Mouse (Mus musculus) heart, postnatal 25 days (tissue): Measurements from ENCODE around the gene Atxn10. TPM values are rescaled to one million over a fixed set of nuclear protein-coding genes. Genes with fewer than 3 reads are reported as not detected.

Experiments
- DNase-seq: peaks from one replicate; pipeline ENCODE4 v3.0.0; 2022; ENCODE audit warnings: low spot score
- intact Hi-C: fragments of 180-260 bp; cut with DNase I; formaldehyde crosslinking; loops from one replicate; pipeline ENCODE4 v1.15.1; 2025
- total RNA-seq, 2 experiments: library from RNA; stranded (reverse); gene quantifications; 2 replicates each; pipeline ENCODE4 v1.2.3; 2021

Gene Atxn10
- total RNA-seq, 2 experiments from 2014 or later: 73.8 to 84.8 TPM

DNA sequence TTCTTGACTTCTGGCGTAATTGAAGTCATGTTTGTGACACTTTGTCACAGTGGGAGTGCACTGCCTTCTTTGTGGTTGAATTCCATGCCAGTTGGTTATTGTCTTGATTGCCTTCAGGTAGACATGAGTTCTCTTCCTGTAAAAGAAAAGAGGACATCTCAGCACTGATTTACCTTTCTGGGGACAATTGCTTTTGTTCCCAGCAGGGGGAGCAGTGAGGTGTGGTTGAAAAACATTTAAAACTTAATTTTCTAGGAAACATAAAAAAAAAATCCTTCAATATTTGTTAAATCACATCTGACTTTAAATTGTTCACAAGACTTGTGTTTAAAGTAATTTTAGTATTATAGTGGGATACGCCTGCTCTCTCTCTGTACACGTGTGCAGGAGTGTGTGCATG lies 52.7 kb downstream of the Atxn10 start:
- no peak for DNase-seq
- intact Hi-C loops: loop anchor here (5.0 kb wide), 1 partner anchor 194 kb away; the partner anchor contains the start of gene Wnt7b

- DNase-seq: no peak
Observed at GRCm38 (mm10) chr15:85389915-85390314, 53.9 kb downstream of the Atxn10 start.

DNA sequence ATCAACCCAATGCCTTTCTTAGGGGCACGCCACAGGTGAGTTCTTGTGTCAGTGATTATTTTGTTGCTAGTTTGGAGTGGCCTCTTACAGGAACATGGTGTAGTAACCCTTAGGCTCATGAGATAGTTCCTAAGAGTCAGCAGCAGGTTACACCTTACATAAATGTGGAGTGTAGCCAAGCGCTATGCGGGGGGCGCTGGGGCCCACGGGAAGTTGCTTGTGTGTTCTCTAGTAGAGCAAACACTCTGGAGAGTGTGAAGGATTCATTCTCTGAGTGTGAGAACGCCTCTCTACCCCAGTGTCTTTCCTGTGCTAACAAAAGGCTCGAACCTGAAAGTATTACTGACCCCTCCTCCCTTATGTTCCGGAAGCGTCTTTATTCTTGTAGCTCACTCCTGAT lies 59.3 kb downstream of the Atxn10 start:
- no peak for DNase-seq
- intact Hi-C loops: no loop called here

More at GRCm38 (mm10) chr15:85389915-85390314, 53.9 kb downstream of the Atxn10 start:
- intact Hi-C loops: loop anchor here (5.0 kb wide), 1 partner anchor 192 kb away; the partner anchor contains the start of gene Wnt7b

DNA sequence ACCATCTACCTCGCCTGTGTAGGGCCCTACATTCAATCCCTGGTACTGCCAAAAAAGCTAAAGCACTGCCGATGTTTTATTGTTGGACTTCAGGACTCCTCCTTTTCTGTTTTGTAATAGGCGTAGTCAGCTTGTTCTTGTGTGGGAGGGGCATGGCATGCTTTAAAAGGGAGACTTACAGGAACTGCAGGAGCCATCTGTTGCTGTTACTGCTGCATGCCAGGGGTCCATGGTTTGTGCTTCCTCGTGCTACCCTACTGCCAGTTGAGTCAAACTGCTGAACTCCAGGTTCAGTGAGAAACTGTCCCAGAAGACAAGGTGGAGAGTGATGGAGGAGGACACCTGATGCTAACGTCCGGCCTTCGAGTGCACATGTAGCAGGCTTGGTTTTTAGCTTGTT lies 65.9 kb downstream of the Atxn10 start:
- DNase-seq: no peak
- intact Hi-C loops: no loop called here

- intact Hi-C loops: no loop called here
- DNase-seq: no peak
Observed at GRCm38 (mm10) chr15:85403256-85403731, 67.2 kb downstream of the Atxn10 start.

GRCm38 (mm10) chr15:85404739-85405138 lies 68.7 kb downstream of the Atxn10 start:
- DNase-seq: no peak
- intact Hi-C loops: no loop called here

DNA sequence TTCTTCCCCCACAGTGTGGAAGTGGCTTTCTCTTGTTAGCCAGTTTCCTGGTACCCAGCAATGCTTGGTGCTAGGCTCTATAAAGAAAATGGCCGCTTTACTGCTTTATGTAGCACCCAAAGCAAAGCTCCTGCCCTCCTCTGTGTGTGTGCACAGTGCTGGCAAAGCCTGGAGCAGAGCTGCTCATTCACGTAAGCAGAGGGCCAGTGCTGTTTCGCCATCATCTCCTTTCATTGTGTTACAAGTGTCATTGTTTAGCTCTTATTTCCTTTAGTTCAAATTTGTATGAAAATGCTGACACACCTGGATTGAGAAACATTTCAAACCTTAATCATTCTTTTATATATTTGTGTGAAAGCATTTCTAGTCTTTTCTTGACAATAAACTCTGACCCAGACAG lies 69.5 kb downstream of the Atxn10 start:
- intact Hi-C loops: no loop called here
- no peak for DNase-seq

DNA sequence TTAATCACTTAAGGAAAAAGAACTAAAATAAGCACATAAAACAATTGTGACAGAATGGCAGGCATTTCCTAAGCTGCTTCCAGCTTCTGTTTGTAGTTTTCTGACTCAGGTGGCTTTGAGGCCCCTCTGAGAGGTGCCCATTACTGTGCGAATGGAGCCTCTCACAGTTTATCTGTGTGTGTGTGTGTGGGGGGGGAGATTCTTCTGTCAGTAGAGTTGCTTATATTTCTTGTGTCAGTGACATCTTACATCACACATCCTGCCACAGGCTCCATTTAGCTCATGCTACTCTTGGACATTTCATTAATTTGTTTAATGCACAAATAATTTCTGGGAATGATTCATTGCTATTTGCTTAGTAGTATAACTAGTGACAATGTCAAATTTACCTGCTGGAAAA lies 70.8 kb downstream of the Atxn10 start:
- intact Hi-C loops: no loop called here
- DNase-seq: no peak

DNA sequence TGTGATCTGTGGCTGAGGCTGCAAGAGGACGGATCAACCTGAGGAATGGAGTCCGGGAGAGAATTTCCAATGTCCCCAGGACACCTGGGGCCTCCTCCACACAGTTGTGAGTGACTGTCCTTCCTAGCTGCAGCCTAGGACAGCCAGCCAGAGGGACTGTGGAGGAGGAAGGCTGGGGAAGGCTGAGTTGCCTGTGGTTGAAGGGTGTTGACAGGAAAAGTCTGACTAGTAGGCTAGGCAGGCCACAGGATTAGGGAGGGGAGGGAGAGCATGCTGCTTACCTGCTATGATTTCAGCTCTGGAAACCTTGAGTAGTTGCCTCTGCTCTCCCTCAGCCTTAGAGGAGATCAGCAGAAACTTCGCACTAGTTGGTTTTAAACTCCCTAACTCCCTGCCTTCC lies 71.3 kb downstream of the Atxn10 start:
- DNase-seq: no peak
- intact Hi-C loops: no loop called here

DNA sequence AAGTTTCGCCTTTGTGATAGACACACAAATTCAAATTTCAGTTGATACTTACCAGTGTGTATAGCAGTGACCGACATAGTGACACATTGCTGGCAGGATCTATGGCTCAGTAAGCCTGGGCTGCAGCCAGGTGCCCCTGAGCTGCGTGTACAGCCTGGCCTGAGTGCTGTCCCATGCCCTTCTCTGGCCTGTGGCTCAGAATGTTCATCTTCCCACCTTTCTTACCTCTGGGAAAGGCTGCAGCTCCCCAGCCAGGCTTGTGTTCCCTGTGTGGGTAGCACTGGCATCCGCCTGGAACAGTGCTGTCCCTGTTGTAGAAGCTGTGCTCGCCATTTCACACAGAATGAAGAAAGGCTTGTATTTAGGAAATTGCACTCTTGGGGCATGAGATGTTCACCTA lies 72.7 kb downstream of the Atxn10 start:
- intact Hi-C loops: no loop called here
- no peak for DNase-seq

- no peak for DNase-seq
- intact Hi-C loops: no loop called here
Observed at GRCm38 (mm10) chr15:85409245-85409783, 73.3 kb downstream of the Atxn10 start.

GRCm38 (mm10) chr15:85409836-85410235 lies 73.8 kb downstream of the Atxn10 start:
- intact Hi-C loops: no loop called here
- no peak for DNase-seq

DNA sequence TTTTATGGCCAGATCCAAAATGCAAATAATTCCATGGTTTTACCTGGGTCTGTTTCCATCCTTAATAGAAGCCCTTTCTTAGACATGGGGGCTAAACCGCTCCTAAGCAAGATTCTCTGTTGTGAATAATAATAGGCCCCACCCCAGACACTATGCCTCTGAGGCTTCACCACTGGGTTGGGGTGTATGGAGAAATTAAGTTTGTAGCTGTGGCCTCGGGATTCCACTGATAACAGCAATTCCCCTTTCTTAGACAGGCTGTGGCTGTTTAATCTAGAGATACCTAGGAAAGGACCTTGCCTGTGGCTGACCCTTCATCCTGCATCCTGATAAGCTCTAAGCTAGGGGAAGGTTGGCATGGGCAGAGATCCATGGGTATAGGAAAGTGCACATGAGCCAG lies 78.6 kb downstream of the Atxn10 start:
- intact Hi-C loops: no loop called here
- no peak for DNase-seq

DNA sequence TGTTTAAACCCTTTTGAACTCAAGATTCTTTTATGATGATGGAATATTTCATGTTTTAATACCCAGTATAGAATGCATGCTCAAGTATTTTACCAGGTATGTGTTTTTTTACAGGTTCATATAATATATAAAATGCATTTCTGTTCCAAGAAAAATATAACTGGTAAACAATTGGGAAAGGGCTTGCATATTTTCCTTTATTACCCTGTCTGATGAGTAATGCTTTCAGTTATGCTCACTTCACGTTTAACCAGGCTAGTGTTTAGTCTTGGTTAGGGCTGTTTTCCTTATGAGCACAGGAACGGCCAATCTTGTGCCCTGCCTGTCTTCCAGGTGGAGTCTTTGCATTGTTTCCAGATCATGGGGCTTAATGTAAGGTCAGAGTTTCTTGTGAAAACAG lies 84.6 kb downstream of the Atxn10 start:
- intact Hi-C loops: no loop called here
- no peak for DNase-seq

GRCm38 (mm10) chr15:85424197-85424596 lies 88.2 kb downstream of the Atxn10 start:
- peak; percentile 34 for DNase-seq
- intact Hi-C loops: no loop called here

DNA sequence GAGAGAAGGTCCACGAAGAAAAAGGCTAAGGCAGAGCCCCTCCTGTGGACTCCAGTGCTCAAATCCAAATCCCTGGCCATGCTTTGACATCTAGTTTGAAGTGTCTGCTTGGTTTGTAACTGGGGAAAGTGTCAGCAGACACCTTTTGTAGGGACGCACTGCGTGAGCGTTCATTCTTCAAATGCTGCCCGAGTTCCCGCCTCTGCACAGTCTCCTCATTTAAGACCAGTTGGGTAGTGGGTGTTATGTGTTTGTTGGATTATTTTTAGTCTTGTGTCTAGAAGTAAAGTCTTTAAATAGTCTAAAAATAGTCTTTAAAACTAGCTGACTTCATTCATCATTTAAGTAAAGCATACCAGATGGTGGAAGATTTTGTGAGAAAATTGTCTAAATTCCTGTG lies 92.1 kb downstream of the Atxn10 start:
- no peak for DNase-seq
- intact Hi-C loops: no loop called here

- intact Hi-C loops: no loop called here
- DNase-seq: no peak
Observed at GRCm38 (mm10) chr15:85442568-85442967, 106.5 kb downstream of the Atxn10 start.

- DNase-seq: no peak
- intact Hi-C loops: no loop called here
Observed at GRCm38 (mm10) chr15:85446652-85447051, 110.6 kb downstream of the Atxn10 start.

GRCm38 (mm10) chr15:85456891-85457290 lies 120.8 kb downstream of the Atxn10 start:
- intact Hi-C loops: no loop called here
- DNase-seq: no peak

GRCm38 (mm10) chr15:85457838-85458237 lies 121.8 kb downstream of the Atxn10 start:
- intact Hi-C loops: no loop called here
- DNase-seq: no peak

DNA sequence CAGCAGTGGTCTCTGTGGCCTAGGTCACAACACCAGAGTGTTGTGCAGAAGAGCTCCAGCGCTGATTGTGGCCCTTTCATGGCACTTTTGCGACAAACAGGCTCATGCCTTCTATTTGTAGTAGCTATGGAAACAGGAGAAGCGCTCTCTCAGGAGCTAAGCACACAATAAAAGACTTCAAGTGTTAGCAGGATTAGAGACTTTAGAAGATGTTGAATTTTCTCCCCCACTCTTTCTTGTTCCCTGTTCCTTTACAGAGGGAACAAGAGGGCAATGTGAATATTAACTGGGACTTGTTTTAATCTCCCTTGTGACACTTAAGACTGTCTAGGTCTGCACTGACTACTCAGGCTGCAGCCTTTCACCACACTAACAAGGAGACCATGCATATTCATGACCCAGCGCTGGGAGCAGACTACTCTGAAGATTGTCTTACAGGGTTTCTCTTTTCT lies 122.6 kb downstream of the Atxn10 start:
- intact Hi-C loops: no loop called here
- DNase-seq: no peak

DNA sequence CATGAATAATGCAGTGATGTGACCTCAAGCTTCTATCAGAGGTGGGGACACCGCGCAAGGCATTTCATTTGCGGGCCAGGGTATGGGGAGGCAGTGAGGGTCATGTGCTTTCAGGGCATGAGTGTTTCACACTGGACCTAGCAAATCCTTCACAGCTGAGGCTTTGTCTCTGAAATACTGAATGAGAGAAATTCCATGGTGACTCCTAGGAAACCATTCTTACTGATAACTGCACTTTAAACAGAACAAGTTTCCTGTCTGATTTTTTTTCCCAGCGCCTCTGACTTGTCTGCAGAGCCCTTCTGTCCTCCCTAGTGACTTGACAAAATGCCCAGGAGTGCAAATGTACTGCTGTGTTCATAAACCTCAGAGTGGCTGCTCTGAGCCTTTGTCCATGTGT lies 125.5 kb downstream of the Atxn10 start:
- intact Hi-C loops: no loop called here
- DNase-seq: no peak
